Mouse (Mus musculus): ENCODE measurements around the gene Olfr455. TPM values are rescaled to one million over a fixed set of nuclear protein-coding genes. Genes with fewer than 3 reads are reported as not detected.
A peak's percentile ranks its signal among the peaks of the same experiment; 100 is the strongest.

The Olfr455 gene
- polyA plus RNA-seq (2014; fragmentation: Nextera tagmentation; extraction: Ambion mirVana): not detected in 2 replicates

GRCm38 (mm10) chr6:42547461-42547860, at the start of gene Olfr455:
Gene Olfr455 (minus strand): TSS chr6:42547587.
- H3K27ac ChIP-seq (replicated peaks; ENCODE audit: low read depth, low read length): no peak within 1 kb of the TSS
- H3K9ac ChIP-seq (ENCODE audit: low read depth, low read length): no peak within 1 kb of the TSS
- 78% methylated on average over 4 of the region's 4 CpGs for WGBS
- no peak within 1 kb of the TSS for H3K4me3 ChIP-seq (ENCODE audit: low read depth, low read length)
- no peaks in the 10 kb centered on the region for H3K9me3 ChIP-seq (ENCODE audit: control insufficient read depth, low read length)
- DNase-seq (ENCODE audit: low spot score) (no peak), ATAC-seq (ENCODE audit: low read depth) (no peak)
- H3K4me2 ChIP-seq (ENCODE audit: low read depth, low read length): no peak within 1 kb of the TSS
- H3K36me3 ChIP-seq (ENCODE audit: control insufficient read depth, insufficient read depth, low read length): no peaks in the 10 kb centered on the region
- H3K27me3 ChIP-seq (replicated peaks; ENCODE audit: control insufficient read depth, insufficient read depth, low read length): no peaks in the 10 kb centered on the region
- H3K4me1 ChIP-seq (ENCODE audit: control insufficient read depth, insufficient read depth, low read length): no peaks in the 10 kb centered on the region

- DNase-seq (ENCODE audit: low spot score) (no peak), ATAC-seq (ENCODE audit: low read depth) (no peak)
- Histone ChIP-seq H3K4me3 (ENCODE audit: low read depth, low read length) (no peak overlapping the region), H3K9ac (ENCODE audit: low read depth, low read length) (no peak overlapping the region), H3K4me1 (ENCODE audit: control insufficient read depth, insufficient read depth, low read length) (no peaks in the 10 kb centered on the region), H3K27me3 (replicated peaks; ENCODE audit: control insufficient read depth, insufficient read depth, low read length) (no peaks in the 10 kb centered on the region), H3K27ac (replicated peaks; ENCODE audit: low read depth, low read length) (no peak overlapping the region), H3K4me2 (ENCODE audit: low read depth, low read length) (no peak overlapping the region), H3K36me3 (ENCODE audit: control insufficient read depth, insufficient read depth, low read length) (no peaks in the 10 kb centered on the region), H3K9me3 (ENCODE audit: control insufficient read depth, low read length) (no peaks in the 10 kb centered on the region)
- 72% methylated on average over 17 of the region's 17 CpGs for WGBS
Measured at GRCm38 (mm10) chr6:42593138-42593882, 45.9 kb upstream of the Olfr455 start.

DNA sequence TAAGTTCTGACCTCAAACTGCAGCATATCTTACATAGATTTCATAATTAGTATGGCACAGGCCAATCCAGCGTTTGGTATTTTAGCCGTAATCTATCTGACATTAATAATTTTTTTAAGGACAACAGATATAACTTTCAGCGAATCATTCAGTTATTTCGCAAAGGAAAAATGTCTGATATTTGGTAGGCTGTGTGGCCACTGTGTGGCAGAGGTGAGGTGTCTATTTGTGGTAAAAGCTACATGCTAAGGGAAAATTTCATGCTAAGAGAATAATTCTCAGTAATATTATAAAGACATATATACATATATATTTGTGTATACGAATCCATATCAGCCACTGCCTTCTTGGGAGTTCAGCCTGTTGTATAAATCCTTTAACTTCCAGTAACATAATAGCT, 39.2 kb upstream of the Olfr455 start:
- H3K27ac ChIP-seq (replicated peaks; ENCODE audit: low read depth, low read length): no peak overlapping the region
- H3K4me2 ChIP-seq (ENCODE audit: low read depth, low read length): no peak overlapping the region
- H3K9me3 ChIP-seq (ENCODE audit: control insufficient read depth, low read length): no peaks in the 10 kb centered on the region
- DNase-seq (ENCODE audit: low spot score) (no peak), ATAC-seq (ENCODE audit: low read depth) (no peak)
- no peaks in the 10 kb centered on the region for H3K36me3 ChIP-seq (ENCODE audit: control insufficient read depth, insufficient read depth, low read length)
- H3K4me3 ChIP-seq (ENCODE audit: low read depth, low read length): no peak overlapping the region
- H3K4me1 ChIP-seq (ENCODE audit: control insufficient read depth, insufficient read depth, low read length): no peaks in the 10 kb centered on the region
- no peak overlapping the region for H3K9ac ChIP-seq (ENCODE audit: low read depth, low read length)
- no peaks in the 10 kb centered on the region for H3K27me3 ChIP-seq (replicated peaks; ENCODE audit: control insufficient read depth, insufficient read depth, low read length)
- 80% methylated on average over 5 of the region's 5 CpGs for WGBS

- no peak overlapping the region for H3K27ac ChIP-seq (replicated peaks; ENCODE audit: low read depth, low read length)
- no peaks in the 10 kb centered on the region for H3K27me3 ChIP-seq (replicated peaks; ENCODE audit: control insufficient read depth, insufficient read depth, low read length)
- ATAC-seq (ENCODE audit: low read depth) (no peak), DNase-seq (ENCODE audit: low spot score) (peak; percentile 62)
- no peak overlapping the region for H3K4me3 ChIP-seq (ENCODE audit: low read depth, low read length)
- under 1% methylated on average over 7 of the region's 7 CpGs for WGBS
- H3K9me3 ChIP-seq (ENCODE audit: control insufficient read depth, low read length): no peaks in the 10 kb centered on the region
- no peak overlapping the region for H3K9ac ChIP-seq (ENCODE audit: low read depth, low read length)
- H3K4me1 ChIP-seq (ENCODE audit: control insufficient read depth, insufficient read depth, low read length): no peaks in the 10 kb centered on the region
- H3K4me2 ChIP-seq (ENCODE audit: low read depth, low read length): peak overlapping the region; percentile 40
- no peaks in the 10 kb centered on the region for H3K36me3 ChIP-seq (ENCODE audit: control insufficient read depth, insufficient read depth, low read length)
Measured at GRCm38 (mm10) chr6:42583488-42583872, 36.1 kb upstream of the Olfr455 start.

DNA sequence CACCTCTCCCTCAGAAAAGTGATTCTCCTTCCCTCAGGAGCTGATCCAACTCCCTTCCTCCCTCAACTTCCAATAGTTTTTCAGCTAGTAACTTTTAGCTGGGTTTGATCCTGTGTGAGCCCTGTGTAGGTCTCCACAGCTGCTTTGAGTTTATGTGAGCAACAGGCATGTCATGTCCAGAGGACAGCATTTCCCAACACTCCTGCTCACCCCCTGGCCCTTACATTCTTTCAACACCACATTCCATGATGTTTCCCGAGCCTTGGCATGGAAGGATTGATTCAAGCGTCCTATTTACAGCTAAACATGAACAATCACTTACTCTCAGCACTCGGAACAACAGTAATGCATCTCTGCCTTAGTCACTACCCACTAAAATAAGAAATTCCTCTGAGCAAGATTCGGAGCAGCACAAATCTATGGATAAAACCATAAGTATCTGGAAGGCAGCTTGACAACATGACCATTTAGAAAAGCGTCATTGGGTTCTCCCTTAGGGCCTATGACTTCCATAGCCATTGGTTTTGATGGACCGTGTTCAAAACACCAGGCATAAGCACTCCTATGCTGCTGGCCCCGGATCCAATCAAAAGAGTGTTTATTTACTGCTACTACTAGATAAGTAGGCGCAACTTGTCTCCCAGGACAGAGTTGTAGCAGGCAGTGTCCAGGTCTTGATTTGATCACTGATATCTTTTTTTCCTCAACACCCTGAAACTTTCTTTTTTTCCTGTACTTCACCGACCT, 35.5 kb upstream of the Olfr455 start:
- Histone ChIP-seq H3K27ac (replicated peaks; ENCODE audit: low read depth, low read length) (no peak overlapping the region), H3K9ac (ENCODE audit: low read depth, low read length) (no peak overlapping the region), H3K27me3 (replicated peaks; ENCODE audit: control insufficient read depth, insufficient read depth, low read length) (no peaks in the 10 kb centered on the region), H3K4me3 (ENCODE audit: low read depth, low read length) (no peak overlapping the region), H3K36me3 (ENCODE audit: control insufficient read depth, insufficient read depth, low read length) (no peaks in the 10 kb centered on the region), H3K4me2 (ENCODE audit: low read depth, low read length) (peak overlapping the region; percentile 40), H3K4me1 (ENCODE audit: control insufficient read depth, insufficient read depth, low read length) (no peaks in the 10 kb centered on the region), H3K9me3 (ENCODE audit: control insufficient read depth, low read length) (no peaks in the 10 kb centered on the region)
- DNase-seq (ENCODE audit: low spot score) (no peak), ATAC-seq (ENCODE audit: low read depth) (no peak)
- 52% methylated on average over 9 of the region's 9 CpGs for WGBS

DNA sequence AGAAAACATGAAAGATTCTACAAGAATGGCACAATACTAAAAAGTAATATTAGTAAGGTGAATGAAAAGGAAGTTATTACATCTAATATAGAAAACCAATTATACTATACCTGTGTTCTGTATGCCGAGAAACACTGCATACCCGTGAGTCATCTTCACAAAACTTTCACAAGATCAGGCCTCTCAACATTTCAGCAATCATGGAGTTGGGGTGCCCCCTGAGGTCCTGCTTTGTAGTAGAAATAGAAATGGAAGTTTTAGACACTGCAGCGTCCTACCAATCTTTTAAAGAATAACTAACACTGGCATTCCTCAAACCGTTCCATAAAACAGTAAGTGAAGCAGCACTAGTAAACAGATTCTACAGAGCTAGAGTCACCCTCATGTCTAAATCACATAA, 31.3 kb upstream of the Olfr455 start:
- H3K9ac ChIP-seq (ENCODE audit: low read depth, low read length): no peak overlapping the region
- no peak for ATAC-seq (ENCODE audit: low read depth)
- DNase-seq (ENCODE audit: low spot score): no peak
- 78% methylated on average over 4 of the region's 4 CpGs for WGBS
- no peaks in the 10 kb centered on the region for H3K4me1 ChIP-seq (ENCODE audit: control insufficient read depth, insufficient read depth, low read length)
- no peak overlapping the region for H3K27ac ChIP-seq (replicated peaks; ENCODE audit: low read depth, low read length)
- no peaks in the 10 kb centered on the region for H3K27me3 ChIP-seq (replicated peaks; ENCODE audit: control insufficient read depth, insufficient read depth, low read length)
- H3K9me3 ChIP-seq (ENCODE audit: control insufficient read depth, low read length): no peaks in the 10 kb centered on the region
- H3K4me3 ChIP-seq (ENCODE audit: low read depth, low read length): no peak overlapping the region
- no peak overlapping the region for H3K4me2 ChIP-seq (ENCODE audit: low read depth, low read length)
- H3K36me3 ChIP-seq (ENCODE audit: control insufficient read depth, insufficient read depth, low read length): no peaks in the 10 kb centered on the region

DNA sequence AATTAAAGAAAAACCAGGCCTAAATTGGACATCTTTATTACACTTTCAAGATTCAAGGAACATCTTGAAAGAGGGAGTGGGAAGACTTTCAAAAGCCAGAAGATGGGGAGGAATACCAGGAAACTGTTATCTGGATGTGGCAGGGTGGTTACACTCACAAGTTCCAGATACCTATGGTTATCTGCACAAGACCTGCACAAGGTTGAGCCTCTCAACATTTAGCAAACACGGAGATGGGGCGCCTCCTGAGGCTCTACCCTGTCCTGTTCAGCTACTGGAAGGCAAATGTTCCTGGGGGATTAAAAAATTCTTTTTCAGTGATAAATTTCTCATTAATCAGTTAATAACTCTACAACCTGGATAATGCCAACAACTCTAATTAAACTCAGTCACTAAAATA, 30.0 kb upstream of the Olfr455 start:
- H3K9me3 ChIP-seq (ENCODE audit: control insufficient read depth, low read length): no peaks in the 10 kb centered on the region
- H3K4me2 ChIP-seq (ENCODE audit: low read depth, low read length): no peak overlapping the region
- H3K27me3 ChIP-seq (replicated peaks; ENCODE audit: control insufficient read depth, insufficient read depth, low read length): no peaks in the 10 kb centered on the region
- no peak overlapping the region for H3K4me3 ChIP-seq (ENCODE audit: low read depth, low read length)
- no peak overlapping the region for H3K9ac ChIP-seq (ENCODE audit: low read depth, low read length)
- ATAC-seq (ENCODE audit: low read depth) (no peak), DNase-seq (ENCODE audit: low spot score) (no peak)
- 96% methylated on average over 2 of the region's 2 CpGs for WGBS
- H3K27ac ChIP-seq (replicated peaks; ENCODE audit: low read depth, low read length): no peak overlapping the region
- no peaks in the 10 kb centered on the region for H3K4me1 ChIP-seq (ENCODE audit: control insufficient read depth, insufficient read depth, low read length)
- H3K36me3 ChIP-seq (ENCODE audit: control insufficient read depth, insufficient read depth, low read length): no peaks in the 10 kb centered on the region

DNA sequence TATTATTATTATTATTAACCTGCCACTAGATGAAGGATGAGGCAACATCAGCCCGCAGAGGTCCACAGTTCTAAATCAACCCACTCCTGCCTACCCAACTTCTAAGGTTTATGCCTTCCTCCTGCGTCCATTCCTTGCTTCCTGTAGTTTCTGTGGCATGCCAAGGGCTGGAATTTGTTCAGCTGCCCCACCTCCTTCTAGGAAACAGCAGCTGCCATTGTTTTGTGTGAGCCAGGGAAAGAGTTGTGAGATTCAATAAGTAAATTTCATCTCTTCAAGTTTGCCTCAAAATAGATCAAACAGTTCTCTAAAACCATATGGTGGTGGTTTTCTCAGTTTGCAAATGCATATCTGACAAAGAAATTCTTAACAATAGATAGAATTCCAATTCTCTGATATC, 20.8 kb upstream of the Olfr455 start:
- no peaks in the 10 kb centered on the region for H3K27me3 ChIP-seq (replicated peaks; ENCODE audit: control insufficient read depth, insufficient read depth, low read length)
- ATAC-seq (ENCODE audit: low read depth): no peak
- WGBS: 57% methylated on average over 2 of the region's 2 CpGs
- no peaks in the 10 kb centered on the region for H3K4me1 ChIP-seq (ENCODE audit: control insufficient read depth, insufficient read depth, low read length)
- H3K4me3 ChIP-seq (ENCODE audit: low read depth, low read length): no peak overlapping the region
- no peak overlapping the region for H3K4me2 ChIP-seq (ENCODE audit: low read depth, low read length)
- H3K9me3 ChIP-seq (ENCODE audit: control insufficient read depth, low read length): no peaks in the 10 kb centered on the region
- DNase-seq (ENCODE audit: low spot score): peak; percentile 5
- no peak overlapping the region for H3K27ac ChIP-seq (replicated peaks; ENCODE audit: low read depth, low read length)
- no peaks in the 10 kb centered on the region for H3K36me3 ChIP-seq (ENCODE audit: control insufficient read depth, insufficient read depth, low read length)
- H3K9ac ChIP-seq (ENCODE audit: low read depth, low read length): no peak overlapping the region

All from embryonic facial prominence, embryonic 14.5 days (tissue).